Mouse (Mus musculus): ENCODE data around the gene Tnfrsf22. TPM values are rescaled to one million over a fixed set of nuclear protein-coding genes. Genes with fewer than 3 reads are reported as not detected.

The Tnfrsf22 gene
- polyA plus RNA-seq, 1 experiment, result 6.1 TPM

DNA sequence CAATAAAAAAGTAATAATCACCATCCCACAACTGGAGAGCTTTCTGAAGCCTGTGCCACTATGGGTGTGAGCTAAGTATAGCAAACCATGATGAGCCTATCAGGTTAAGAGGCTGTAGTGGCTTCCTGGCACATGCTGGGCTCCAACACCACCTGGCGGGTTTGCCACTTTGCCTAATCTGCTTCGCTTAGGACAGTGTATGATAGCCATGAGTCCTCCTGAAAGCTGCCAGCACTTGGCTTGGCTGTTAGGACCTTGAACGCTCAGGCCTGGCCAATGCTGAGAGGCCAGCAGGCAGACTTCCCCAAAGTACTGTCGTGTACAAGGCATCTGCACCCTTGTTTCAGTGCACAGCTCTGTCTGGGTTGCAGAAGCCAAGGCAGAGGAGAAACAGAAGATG, 61.5 kb downstream of the Tnfrsf22 start:
- Histone ChIP-seq H3K27ac (ENCODE audit: insufficient read depth, low read length) (peak overlapping the region; percentile 41), H3K9ac (ENCODE audit: low read depth, poor library complexity, severe bottlenecking) (no peak overlapping the region), H3K27me3 (ENCODE audit: control insufficient read depth, insufficient read depth, low read length, poor library complexity, severe bottlenecking) (no peaks in the 10 kb centered on the region), H3K4me3 (ENCODE audit: low read depth, low read length) (no peak overlapping the region), H3K4me1 (ENCODE audit: control insufficient read depth, insufficient read depth, low read length) (peaks cover 3% of the 10 kb centered on the region), H3K9me3 (replicated peaks; ENCODE audit: control insufficient read depth, insufficient read depth, low read length, poor library complexity, severe bottlenecking) (no peaks in the 10 kb centered on the region), H3K36me3 (ENCODE audit: control insufficient read depth, insufficient read depth, low read length, poor library complexity, severe bottlenecking) (peaks cover 67% of the 10 kb centered on the region)
- TF ChIP-seq POLR2A (IDR thresholded peaks at IDR 0.05; ENCODE audit: insufficient read depth, low read length) (no peak), EP300 (IDR thresholded peaks at IDR 0.05; ENCODE audit: insufficient read depth, low read depth, low read length) (no peak), CTCF (IDR thresholded peaks at IDR 0.05; ENCODE audit: low read depth, low read length) (no peak)

DNA sequence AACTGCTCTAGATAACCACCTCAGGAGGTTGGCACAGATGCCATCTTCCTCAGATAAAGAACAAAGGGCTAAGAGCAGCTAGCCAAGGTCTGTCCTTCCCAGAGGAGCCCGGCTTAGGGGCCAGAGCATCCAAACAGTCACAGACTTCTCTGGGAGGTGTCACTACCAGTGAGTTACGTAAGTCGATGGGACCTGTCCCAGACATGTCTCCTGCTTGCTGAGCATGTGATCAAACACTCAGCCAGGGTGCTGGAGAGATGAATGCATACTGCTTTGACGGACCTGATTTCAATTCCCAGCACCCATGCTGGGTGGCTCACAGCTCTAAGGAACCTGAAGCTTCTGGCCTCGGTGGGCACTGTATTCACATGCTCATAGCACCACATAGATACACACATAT, 61.9 kb downstream of the Tnfrsf22 start:
- Histone ChIP-seq H3K4me1 (ENCODE audit: control insufficient read depth, insufficient read depth, low read length) (peaks cover 3% of the 10 kb centered on the region), H3K27me3 (ENCODE audit: control insufficient read depth, insufficient read depth, low read length, poor library complexity, severe bottlenecking) (no peaks in the 10 kb centered on the region), H3K9me3 (replicated peaks; ENCODE audit: control insufficient read depth, insufficient read depth, low read length, poor library complexity, severe bottlenecking) (no peaks in the 10 kb centered on the region), H3K9ac (ENCODE audit: low read depth, poor library complexity, severe bottlenecking) (no peak overlapping the region), H3K4me3 (ENCODE audit: low read depth, low read length) (no peak overlapping the region), H3K27ac (ENCODE audit: insufficient read depth, low read length) (peak overlapping the region; percentile 41), H3K36me3 (ENCODE audit: control insufficient read depth, insufficient read depth, low read length, poor library complexity, severe bottlenecking) (peaks cover 67% of the 10 kb centered on the region)
- no peak for TF ChIP-seq POLR2A (IDR thresholded peaks at IDR 0.05; ENCODE audit: insufficient read depth, low read length)
- TF ChIP-seq CTCF (IDR thresholded peaks at IDR 0.05; ENCODE audit: low read depth, low read length), result no peak
- no peak for TF ChIP-seq EP300 (IDR thresholded peaks at IDR 0.05; ENCODE audit: insufficient read depth, low read depth, low read length)

Other genes with a start within 250 kb of the Tnfrsf22 start
- gene Cdkn1c, start 188.6 kb downstream of the Tnfrsf22 start, polyA plus RNA-seq (2011; ENCODE audit: insufficient read depth, insufficient read length, low read depth, missing spikeins), result 23.4 and 24.2 TPM in 2 replicates
- gene Slc22a18, start 175.9 kb downstream of the Tnfrsf22 start, polyA plus RNA-seq (2011; ENCODE audit: insufficient read depth, insufficient read length, low read depth, missing spikeins), result 4.5 and 5.0 TPM in 2 replicates
- gene Phlda2, start 146.5 kb downstream of the Tnfrsf22 start, polyA plus RNA-seq (2011; ENCODE audit: insufficient read depth, insufficient read length, low read depth, missing spikeins), result 43.1 and 44.9 TPM in 2 replicates
- gene Nap1l4, start 100.6 kb downstream of the Tnfrsf22 start, polyA plus RNA-seq (2011; ENCODE audit: insufficient read depth, insufficient read length, low read depth, missing spikeins), result 179 and 208 TPM in 2 replicates
- gene Cars, start 49.6 kb downstream of the Tnfrsf22 start, polyA plus RNA-seq (2011; ENCODE audit: insufficient read depth, insufficient read length, low read depth, missing spikeins), result 143 and 149 TPM in 2 replicates
- gene Tnfrsf26, start 20.9 kb downstream of the Tnfrsf22 start, polyA plus RNA-seq (2011; ENCODE audit: insufficient read depth, insufficient read length, low read depth, missing spikeins), result not detected in 2 replicates
- 3.3 and 4.4 TPM in 2 replicates for gene Tnfrsf23, start 36.2 kb upstream of the Tnfrsf22 start, polyA plus RNA-seq (2011; ENCODE audit: insufficient read depth, insufficient read length, low read depth, missing spikeins)
- gene Osbpl5, start 107.3 kb upstream of the Tnfrsf22 start, polyA plus RNA-seq (2011; ENCODE audit: insufficient read depth, insufficient read length, low read depth, missing spikeins), result 8.2 and 13.0 TPM in 2 replicates
- not detected in 2 replicates for gene Mrgprg, start 117.3 kb upstream of the Tnfrsf22 start, polyA plus RNA-seq (2011; ENCODE audit: insufficient read depth, insufficient read length, low read depth, missing spikeins)
- gene Mrgpre, start 134.8 kb upstream of the Tnfrsf22 start, polyA plus RNA-seq (2011; ENCODE audit: insufficient read depth, insufficient read length, low read depth, missing spikeins), result 0.18 and 0.48 TPM in 2 replicates
- gene Nadsyn1, start 173.2 kb upstream of the Tnfrsf22 start, polyA plus RNA-seq (2011; ENCODE audit: insufficient read depth, insufficient read length, low read depth, missing spikeins), result 8.6 and 12.3 TPM in 2 replicates
- 114 and 117 TPM in 2 replicates for gene Dhcr7, start 173.5 kb upstream of the Tnfrsf22 start, polyA plus RNA-seq (2011; ENCODE audit: insufficient read depth, insufficient read length, low read depth, missing spikeins)
- not detected in 2 replicates for gene Gm498, start 217.2 kb upstream of the Tnfrsf22 start, polyA plus RNA-seq (2011; ENCODE audit: insufficient read depth, insufficient read length, low read depth, missing spikeins)

Data from ES-Bruce4 (cell line).